Mouse (Mus musculus) urinary bladder, adult 2 months (tissue): ENCODE data around the gene Mdm1. TPM values are rescaled to one million over a fixed set of nuclear protein-coding genes. Genes with fewer than 3 reads are reported as not detected.
"Not testable (repeated sequence)": the region's sequence is repeated elsewhere in the genome, so short reads cannot be mapped to it uniquely, and the experiment has no call there.

Experiments used
- DNase-seq: peaks from one replicate; pipeline ENCODE4 v3.0.0; 2022; ENCODE audit warnings: low spot score
- polyA plus RNA-seq: library from polyadenylated mRNA; depleted of rRNA; stranded (reverse); fragments of >200 nt; gene quantifications from 2 replicates; pipeline ENCODE4 v1.2.3, GENCODE M21; 2012

Mdm1 gene
- polyA plus RNA-seq, 1 experiment, result 10.7 TPM

DNA sequence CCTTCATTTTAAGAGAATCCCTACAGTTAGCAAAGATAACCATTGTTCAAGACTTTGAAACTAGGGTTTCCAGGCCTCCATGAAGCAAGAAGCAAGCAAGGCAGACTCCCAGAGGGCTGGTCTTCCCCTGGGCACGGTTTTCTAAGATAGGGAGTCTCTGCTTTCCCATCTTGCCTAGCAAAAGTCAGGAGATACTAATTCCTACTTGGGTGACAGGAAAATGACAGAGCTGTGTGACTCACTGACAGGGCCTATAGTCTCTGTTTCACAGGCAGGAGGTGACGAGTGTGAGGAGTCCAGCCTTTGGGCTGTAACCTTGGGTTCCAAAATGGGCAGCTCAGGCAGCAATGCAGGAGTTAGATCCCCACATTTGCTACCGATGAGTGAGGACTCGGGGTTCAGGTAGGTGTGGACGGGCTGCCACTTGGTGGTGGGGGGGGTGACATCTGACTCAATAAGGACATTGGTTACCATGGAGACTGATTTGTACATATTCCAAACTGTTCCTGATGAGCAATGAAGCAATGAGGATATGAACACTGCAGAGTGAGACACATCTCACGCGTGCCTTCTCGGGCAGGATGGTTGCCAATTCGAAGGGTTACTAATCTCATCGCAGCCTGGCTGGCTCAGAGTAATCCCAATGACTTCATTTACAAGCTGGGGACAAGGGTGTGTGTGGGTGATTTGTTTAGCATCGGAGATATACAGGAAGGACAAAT, 19.0 kb upstream of the Mdm1 start:
- no peak for DNase-seq

DNA sequence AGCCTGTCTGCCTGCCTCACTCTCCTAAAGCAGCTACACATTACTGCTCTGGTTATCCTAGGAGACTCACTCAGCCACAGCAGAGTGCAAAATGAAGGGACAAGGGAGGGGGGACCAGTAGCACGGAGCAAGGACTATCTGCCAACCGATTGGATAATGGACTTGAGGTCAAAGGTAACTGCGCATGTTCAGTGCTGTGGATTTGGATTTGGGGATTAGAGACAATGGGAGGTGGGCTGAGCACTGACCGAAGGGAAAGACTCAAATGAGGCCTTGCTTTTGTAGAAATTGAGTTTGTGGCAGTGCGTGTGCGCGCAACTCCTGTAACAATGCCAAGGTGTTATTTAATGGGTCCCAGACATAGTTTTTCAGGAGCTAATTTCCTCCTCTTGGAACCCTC, 16.4 kb upstream of the Mdm1 start:
- no peak for DNase-seq

DNA sequence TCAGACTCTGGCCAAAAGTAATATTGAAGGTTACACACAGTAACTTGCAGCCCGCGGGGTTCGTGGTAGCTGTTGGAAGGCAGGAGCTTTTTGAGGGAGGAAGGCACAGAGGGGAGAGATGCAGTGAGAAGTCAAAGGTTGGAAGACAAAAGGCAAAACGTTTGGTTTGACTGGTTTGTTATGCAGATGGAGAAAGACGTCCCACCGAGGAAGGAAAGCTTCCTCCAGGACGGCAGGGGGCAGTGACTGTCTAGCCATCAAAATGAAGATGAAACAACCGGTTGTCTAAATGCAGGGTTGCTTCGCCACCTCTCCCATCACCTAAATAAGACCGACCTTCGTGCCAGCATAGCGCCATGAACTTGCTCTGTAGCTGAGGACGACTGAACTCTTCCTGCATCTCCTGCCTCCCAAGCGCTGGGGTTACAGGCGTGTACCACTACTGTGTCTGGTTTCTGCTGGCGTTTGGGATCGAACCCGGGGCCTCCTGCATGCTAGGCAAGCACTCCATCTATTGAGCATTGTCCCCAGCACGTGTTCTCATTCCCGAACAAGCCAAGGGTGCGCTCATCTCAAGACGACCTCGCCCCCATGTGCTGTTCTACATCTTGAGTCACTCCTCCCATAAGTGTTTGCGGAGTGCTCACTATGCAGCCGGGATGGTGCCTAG, 15.7 kb upstream of the Mdm1 start:
- no peak for DNase-seq

DNA sequence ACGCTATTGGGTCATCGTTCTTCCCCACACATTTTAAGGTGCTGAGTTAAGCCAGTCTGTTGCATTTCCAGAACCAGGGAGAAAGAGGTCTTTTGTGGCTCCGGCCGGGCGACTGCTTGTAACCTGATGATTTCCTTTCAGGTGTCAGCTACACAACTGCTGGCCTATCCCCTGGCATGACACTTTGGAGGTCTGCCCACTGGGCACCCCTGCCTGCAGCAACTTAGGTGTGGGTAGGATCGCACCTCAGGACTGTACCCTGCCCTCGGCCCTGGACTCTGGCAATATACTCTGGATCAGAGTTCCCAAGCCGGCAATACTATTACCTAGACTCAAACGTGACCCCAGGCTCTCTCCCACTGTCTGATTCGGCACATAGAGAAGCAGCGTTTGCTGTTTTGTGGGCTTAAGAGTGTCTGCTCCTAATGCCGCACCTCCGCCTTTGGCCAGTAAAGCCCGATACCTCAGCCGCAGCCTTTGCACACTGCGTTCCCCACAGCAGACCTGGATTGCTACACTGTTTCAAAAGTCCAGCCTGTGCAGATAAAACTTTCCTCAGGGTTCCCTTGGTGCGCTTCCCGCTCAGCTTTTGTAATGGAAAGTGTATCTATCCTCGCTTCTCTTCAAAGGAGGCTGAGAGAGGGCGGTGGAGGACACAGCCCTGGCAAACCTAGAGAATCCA, 12.5 kb upstream of the Mdm1 start:
- DNase-seq, result no peak

DNA sequence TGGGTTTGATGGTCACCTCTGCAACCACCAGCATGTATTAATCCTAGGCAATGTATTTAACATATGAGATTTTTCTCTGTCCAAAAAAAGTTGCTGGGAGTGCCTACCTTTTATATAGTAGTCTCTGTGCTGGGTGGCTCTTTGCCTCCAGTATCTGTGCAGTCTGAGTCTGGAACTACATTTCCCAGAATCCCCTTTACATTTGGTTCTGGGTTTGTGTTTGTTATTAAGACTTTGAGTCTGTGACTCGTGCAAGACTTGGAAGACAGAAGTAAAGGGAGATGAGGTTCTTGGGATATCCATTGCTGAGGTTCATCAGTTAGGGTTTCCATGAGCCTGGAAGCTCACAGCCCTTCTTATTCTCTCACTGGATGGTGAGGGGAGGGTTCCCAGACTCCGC, 11.6 kb upstream of the Mdm1 start:
- no peak for DNase-seq

DNA sequence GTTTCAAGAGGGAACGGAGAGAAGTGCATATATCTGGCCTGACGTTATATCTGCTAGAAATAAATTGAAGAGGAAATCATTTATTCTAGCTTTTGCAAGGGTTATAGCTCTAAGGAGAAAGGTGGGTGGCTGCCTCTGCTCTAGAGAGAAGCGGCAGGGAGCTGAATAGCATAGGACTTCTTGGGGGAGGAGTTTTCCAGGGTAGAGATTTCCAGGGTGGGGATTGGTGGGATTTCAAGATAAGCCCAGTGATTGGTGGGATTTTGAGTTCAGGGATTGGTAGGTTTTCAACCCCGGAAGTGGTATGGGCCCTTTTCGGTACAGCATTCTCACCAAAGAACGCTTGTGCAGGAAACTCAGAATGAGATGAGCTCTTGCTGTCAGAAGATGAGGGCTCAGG, 8.6 kb upstream of the Mdm1 start:
- DNase-seq, result no peak

DNA sequence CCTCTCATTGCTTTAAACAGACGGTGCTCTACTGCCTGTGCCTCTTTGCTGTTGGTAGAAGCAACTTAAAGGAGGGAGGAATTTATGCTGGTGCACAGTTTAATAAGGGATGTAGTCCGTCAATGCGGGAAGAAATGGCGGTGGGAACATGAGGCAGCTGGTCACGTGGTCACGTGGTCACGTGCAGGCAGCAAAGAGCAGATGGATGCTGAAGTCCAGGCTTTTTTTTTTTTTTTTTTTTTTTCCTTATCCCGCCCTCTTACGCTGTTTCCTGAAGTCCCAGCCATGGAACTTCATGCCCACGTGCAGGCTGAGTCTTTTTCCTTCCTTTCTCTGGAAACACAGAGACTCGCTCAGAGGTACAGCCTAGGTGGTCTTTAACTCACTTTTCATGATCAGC, 3.1 kb upstream of the Mdm1 start:
- DNase-seq, result no peak

DNA sequence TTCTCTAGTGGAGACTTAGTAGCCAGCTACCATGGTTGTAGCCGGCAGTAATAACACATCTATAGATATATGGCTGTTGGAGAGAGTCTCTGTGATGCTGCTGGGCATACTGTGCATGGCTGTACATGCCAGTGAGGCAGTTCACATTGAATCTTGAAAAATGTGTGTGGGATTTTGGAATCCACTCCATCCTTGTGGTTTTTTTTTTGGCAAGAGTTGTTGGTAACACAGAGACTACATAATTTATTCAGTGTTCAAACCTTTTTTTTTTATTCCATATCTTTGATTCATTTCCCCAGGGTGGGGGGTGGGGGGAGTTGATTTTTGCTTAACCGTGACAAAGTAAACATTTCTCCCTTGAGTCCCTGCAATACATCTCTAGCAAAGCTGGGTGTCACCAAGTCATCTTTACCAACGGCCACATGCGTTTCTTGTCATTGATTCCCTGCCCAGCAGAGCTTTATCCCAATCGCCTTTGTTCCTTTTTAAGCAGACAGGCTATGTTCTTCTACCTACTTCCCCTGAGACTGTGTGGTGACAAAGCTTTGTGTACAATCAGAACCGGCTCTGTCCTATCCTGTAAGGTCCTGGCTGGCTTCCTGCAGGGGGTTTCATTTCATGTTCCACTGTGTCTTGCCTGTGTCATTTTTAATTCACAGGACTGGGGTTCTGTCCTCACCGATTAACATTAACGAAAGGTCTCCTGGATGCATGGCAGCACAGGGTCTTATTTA, 1.6 kb upstream of the Mdm1 start:
- DNase-seq, result no peak

DNA sequence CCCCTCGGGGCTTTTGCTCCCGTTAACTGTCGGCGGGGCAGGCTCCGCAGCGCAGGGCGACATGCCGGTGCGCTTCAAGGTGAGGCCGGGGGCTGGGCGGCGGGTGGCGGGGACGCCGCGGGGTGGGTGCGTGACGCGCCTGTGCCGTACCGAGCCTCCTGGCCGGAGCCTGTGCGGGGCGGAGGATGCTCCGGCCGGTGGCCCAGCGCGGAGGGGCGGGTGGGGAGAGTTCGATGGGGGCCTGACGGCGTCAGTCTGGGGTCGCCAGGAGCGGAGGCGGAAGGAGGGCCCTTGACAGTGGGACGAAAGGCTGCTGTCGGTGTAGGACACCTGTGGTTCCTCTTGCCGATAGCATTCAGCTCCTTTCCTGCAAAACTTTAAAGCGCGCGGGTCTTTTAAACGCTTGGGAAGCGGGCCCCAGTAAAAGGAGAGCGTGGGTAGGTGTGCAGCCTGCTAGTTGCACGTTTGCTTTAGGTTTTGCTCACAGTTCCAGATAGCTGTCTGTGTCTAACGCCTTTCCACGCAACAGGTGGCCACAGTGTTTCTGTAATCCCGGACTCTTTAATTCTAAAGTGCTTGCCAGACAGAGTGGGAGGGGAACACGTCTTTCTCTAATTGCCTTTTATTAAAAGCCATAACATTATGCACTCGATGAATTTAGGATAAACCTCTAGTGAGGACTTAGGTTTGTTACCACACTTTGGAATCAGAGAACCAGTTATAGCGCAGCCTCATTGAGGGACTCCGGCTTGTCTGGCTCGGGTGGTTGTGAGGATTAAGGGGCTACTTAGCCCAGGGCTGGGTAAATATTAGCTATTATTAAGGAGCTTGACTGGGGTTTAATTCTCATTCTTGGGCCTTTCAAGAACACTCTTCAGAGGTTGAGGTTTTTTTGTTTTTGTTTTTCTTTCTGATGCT, 532 bp downstream of the Mdm1 start:
- DNase-seq, result no peak

DNA sequence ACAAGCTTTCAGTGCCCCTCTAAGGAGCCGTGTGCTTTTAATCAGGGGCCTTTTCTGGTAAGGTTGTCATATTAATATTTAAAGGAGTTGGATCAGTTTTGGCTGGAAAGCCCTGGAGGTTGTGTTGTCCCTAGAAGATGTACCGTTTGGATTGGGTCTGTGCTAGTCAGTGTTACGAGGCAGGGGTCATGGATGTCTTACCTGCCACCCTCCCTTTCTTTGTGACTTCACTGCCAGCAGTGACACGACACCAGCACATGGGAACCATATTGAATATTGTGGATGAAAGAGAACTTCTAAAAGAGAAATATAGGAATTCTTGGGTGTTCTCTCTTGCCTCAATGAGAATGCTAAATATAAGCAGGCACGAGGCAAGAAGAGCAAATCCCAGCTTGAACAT, 7.8 kb downstream of the Mdm1 start:
- DNase-seq, result no peak

DNA sequence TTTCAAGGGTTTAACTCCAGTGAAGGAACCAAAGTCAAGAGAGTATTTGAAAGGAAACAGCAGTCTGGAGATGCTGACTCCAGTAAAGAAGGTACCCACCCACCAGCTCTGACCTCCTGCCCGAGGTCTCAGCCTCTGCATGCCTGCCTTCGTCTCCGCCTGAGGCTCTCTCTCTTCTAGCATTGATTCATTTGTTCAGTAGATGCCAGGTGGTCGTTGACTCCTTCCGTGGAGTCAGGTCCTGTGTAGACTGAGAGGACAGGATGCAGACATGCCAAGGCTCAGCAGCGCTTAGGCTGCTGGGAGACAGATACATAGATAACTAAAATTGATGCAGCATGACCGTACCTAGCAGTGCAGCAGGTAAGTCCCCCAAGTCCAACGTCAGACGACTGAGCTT, 9.3 kb downstream of the Mdm1 start:
- no peak for DNase-seq

DNA sequence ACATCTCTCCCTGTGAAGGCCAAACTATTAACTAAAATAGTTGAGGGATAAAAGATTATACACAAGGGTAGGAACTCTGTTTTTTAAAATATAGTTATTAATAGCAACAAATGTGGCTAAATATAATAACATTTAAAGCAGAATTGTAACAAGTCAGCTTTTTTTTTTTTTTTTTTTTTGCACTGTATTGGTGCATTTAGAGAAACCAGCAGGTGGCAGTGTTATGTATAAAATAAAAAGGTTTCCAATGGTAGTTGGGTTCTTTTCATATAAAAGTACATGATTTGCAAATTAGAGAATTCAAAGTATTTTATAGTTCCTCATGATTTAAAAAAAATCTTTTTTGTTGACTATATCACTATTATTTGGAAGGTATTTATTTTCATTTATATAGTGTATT, 14.3 kb downstream of the Mdm1 start:
- no peak for DNase-seq

DNA sequence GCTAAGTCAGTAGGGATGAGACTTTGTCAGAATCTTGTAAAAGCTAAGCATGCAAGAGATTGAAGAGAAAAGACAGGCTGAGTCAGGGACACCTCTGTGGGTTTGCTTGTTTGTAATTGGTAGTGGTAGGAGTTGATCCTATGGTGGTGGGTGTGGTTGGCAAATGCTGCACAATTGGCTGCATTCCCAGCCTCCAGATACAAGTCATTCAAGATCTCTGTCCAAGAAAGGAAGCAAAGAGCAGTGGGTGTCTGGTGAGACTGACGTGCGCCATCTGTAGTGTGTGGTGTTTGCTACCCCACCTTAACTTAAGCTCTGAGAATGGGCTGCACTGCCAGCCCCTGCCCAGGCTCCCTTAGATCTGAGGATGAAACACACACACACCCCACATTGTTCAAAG, 19.5 kb downstream of the Mdm1 start:
- DNase-seq, result no peak

DNA sequence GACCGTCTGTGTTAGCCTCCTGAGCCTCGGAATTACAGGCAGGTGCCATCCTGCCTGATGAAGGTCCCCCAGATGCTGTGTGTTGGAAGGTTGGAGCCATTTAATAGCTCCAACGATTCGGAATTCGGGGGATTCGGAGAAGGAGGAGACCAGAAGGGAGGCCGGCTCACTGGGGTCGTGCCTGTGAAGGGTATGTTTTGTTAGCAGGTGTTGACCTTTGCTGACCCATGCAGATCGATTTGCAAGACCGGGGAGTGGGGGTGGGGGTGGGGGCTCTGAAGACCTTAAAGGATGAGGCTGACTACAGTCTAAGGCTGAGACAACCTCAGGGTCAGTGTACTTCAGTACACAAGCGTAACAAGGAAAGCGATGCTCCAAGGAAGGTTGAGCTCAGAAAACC, 27.6 kb downstream of the Mdm1 start:
- no peak for DNase-seq

DNA sequence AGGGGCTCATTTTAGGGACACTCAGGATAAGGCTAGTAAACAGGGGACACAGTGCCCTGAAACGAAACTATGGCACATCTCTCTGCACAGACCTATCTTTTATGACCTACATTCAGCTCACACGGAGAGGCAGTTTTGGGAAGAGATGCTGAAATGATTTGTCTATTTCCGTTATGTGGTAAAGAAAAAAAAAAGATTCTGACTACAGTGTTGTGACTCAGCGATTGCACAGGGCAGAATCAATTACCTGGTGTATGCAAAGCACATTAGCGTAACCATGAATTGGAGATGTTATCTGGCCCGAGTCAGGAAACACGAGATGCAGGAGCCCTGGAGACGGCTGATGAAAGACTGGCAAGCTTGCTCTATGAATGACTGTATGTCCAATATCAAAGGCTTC, 30.8 kb downstream of the Mdm1 start:
- DNase-seq, result no peak

DNA sequence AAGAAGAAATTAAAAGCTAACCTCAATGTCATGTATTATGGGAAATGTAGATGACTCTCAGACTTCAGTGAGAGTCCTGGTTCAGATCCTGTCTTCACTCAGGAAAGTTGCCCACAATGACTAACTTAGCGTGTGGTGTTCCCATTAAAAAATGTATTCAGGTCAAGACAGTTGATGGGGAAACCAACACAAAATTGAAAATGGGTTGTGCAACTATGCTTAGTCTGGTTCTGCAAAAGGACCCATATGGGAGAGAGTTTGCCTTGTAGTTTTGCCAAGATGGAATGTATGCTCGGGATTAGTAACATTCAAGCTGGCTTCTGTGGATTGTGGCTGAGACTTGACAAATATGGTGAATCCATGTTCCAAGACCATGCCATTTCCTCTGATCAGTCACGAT, 31.3 kb downstream of the Mdm1 start:
- no peak for DNase-seq

DNA sequence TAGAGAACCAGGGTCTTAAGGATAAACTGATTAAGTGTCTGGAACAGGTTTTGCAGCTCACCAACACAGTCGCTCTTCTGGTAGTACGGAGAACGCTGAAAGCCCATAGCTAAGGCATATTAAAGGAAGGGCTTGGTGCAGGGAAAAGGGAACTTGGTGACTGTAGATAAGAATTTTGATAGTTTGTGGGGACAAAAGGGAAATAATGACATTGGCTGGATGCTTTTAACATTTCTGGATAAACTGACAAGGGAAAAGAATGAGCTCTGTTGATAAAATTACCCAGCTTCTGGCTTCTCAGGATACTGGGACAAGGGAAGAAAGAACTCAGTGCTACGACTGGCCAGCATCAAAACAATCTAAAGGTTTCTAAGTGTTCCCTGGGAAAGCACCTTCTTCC, 33.9 kb downstream of the Mdm1 start:
- DNase-seq, result not testable (repeated sequence)

DNA sequence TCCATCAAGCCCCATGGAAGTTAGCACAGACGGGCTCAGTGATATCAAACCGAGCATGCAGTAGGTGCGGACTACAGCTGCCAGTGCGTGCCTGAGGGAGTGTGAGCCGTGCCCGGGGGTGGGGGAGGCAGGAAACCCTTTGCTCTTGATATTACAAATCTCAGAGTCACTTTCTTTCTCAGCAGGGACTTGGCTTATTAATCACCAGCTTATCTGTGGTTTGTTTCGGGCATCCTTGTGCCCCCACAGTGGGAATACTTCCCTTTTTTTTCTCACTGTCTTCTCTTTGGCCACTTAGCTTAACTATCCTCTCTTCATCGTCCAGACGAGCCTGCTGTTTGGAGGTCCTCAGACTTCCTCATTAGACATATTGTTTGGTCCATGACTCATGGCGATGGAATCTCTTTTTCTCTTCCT, 37.1 kb downstream of the Mdm1 start:
- DNase-seq, result no peak

DNA sequence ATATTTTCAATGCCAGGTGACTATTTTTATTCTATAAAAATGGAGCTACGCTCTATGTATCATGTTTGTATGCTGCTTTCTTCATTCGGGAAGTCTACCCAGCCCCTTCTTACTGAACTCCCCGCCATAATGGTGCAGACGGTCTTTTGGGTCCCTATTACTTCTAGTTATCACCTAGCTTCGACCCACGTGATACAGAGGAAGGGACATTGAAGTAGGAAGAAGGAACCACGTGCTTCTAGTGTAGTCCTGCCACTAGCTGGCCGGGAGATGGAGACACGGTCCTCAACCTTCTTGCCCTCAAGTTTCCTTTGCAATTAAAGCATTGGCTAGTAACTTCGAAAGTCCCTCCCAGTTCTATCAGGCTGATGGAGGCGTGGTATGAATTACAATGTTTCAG, 37.7 kb downstream of the Mdm1 start:
- no peak for DNase-seq

DNA sequence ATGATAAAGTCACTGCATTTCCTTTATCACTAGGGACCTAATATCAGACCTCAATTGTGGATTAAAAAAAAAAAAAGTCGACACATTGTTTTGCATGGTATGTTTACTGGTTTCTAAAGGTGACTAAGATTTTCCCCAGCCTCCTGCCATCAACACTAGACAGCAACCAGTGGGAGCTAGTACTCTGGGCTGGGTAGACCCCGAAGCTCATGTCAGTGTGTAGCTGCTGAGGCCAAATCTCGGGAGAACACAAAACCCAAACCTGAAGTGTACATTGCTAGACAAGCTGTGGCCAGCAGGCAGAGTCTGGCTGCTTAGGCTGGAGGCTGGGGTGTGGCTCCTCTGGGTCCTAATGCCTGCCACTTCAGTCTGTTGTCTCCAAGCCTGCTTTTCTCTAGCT, 53.5 kb downstream of the Mdm1 start:
- not testable (repeated sequence) for DNase-seq

DNA sequence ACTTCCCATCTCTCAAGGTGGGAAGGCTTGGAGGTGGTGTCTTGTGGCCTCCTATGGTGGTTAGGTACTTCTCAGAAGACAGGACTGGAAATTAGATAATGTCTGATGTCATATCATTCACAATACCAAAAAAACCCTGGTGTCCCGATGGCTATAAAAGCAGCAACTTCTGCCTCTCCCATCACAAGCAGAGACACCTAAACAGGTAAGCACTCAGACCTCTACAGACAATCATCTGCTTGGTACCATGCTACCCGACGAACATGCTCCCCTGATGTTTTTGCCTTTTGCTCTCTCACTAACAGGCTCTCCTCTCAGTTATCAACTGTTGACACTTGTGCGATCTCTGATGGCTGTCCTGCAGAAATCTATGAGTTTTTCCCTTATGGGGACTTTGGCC, 63.0 kb downstream of the Mdm1 start, which contains the start of gene Il22:
Gene Il22 (plus strand): TSS at position 301 of the 400 bp plus-strand sequence.
- no peak for DNase-seq
